ENCODE assay signal across 15 mouse cellular contexts in the genomic region with DNA sequence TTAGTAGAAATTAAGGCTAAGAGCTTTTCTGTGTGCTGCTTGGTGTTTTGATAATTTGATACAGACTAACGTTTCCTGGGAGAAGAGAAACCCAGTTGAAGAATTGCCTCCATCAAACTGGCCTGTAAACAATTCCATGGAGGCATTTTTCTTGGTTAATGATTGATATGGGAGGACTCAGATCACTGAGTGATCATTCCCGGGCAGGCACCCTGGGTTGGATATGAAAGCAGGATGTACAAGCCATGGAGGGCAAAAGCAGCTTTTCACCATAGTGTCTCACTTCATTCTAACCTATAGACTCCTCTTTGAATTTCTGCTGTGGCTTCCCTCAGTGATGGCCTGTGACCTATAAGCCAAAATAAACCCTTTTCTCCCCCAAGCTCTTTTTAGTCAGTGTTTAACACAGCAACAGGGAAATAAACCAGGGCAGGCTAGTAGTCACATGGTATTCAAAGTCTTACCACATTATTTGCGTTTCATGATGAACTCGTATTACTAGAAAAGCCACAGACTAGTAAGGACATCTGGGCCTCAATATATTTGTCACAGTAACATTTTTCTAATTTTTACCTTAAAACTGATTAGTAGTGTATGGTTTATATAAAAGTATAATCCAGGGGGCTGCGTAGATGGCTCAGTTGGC. TPM values are rescaled to one million over a fixed set of nuclear protein-coding genes. Genes with fewer than 3 reads are reported as not detected.
"Had no signal": no experiment of that assay in that cellular context is flagged by ENCODE, and none has a peak within 500 bp of the region (broad histone marks: within the 10 kb centered on the region; RNA-seq: fewer than 3 reads in every experiment).

No protein-coding gene starts in this region.

- H3K27me3 ChIP-seq: hindbrain, embryonic 15.5 days had no signal

- H3K4me2 ChIP-seq: hindbrain, embryonic 15.5 days; limb, embryonic 15.5 days; midbrain, embryonic 12.5 days; neural tube, embryonic 13.5 days had no signal

- H3K4me1 ChIP-seq: hindbrain, embryonic 15.5 days; limb, embryonic 15.5 days; midbrain, embryonic 12.5 days; neural tube, embryonic 13.5 days had no signal

- DNase-seq: lung, adult 18-20 months; retina, postnatal 1 day; right cerebral cortex, postnatal 4 days; spleen, adult 18-20 months; thymus, adult 18-20 months; thymus, postnatal 14 days had no signal

- H3K9ac ChIP-seq: hindbrain, embryonic 15.5 days; limb, embryonic 15.5 days; midbrain, embryonic 12.5 days; neural tube, embryonic 13.5 days had no signal

- H3K9me3 ChIP-seq: hindbrain, embryonic 15.5 days; limb, embryonic 15.5 days; midbrain, embryonic 12.5 days; neural tube, embryonic 13.5 days had no signal

- ATAC-seq: midbrain, embryonic 16.5 days had no signal

- H3K27ac ChIP-seq: hindbrain, embryonic 15.5 days; limb, embryonic 15.5 days; midbrain, embryonic 12.5 days; neural tube, embryonic 13.5 days had no signal

- H3K4me3 ChIP-seq: hindbrain, embryonic 15.5 days; limb, embryonic 15.5 days; midbrain, embryonic 12.5 days; neural tube, embryonic 13.5 days had no signal

- H3K36me3 ChIP-seq: hindbrain, embryonic 15.5 days; limb, embryonic 15.5 days; midbrain, embryonic 12.5 days; neural tube, embryonic 13.5 days had no signal

RNA-seq across cellular contexts. Expression of gene Gucy2f, which starts 49.1 kb away (rescaled TPM):
- total RNA-seq: megakaryocyte-erythroid progenitor cell, adult 5-6 weeks had no signal
- polyA plus RNA-seq: large intestine, adult 2 months; limb, embryonic 11.5 days; limb, embryonic 15.5 days; lung, embryonic 16.5 days had no signal
